In the genomic region with DNA sequence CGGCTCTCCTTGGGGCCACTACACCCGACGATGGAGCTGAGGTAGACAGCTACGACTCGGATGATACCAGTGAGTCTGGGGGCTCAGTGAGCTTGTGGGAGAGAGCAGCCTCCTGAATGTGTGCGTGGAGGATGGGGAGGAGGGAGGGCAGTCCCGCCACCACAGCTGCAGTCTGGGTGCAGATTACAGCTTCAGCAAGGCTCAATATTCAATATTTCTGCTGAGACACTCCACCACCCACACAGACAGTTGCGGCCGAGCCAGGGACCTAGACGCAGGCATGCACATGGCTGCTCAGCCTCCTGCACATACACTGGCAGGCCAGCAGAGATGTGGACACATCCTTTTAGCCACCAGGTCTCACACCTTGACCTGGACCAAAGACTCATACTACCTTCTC, we compare ENCODE assay signal across 9 mouse cellular contexts. TPM values are rescaled to one million over a fixed set of nuclear protein-coding genes. Genes with fewer than 3 reads are reported as not detected.
DNase-seq lines count a peak whose midpoint lies in the region; ATAC-seq lines count a peak whose summit lies in the region.
"Had no signal": no experiment of that assay in that cellular context is flagged by ENCODE, and none has a peak within 500 bp of the region (broad histone marks: within the 10 kb centered on the region; RNA-seq: fewer than 3 reads in every experiment).

No protein-coding gene starts in this region.

- no peak overlapping the region for H3K27ac ChIP-seq in lung, embryonic 15.5 days
- no peak overlapping the region for H3K27ac ChIP-seq in limb, embryonic 12.5 days

- peaks cover 40% of the 10 kb centered on the region for H3K27me3 ChIP-seq in lung, embryonic 15.5 days
- H3K27me3 ChIP-seq in limb, embryonic 12.5 days, result peaks cover 48% of the 10 kb centered on the region

- peak; percentile 12 for DNase-seq in cerebellum, adult 11-12 months
- DNase-seq in cerebellum, adult 11 months, result no peak
- DNase-seq in lung, postnatal 4 days, result no peak
- peak; percentile 55 for DNase-seq in right cerebral cortex, postnatal 25 days
- no peak for DNase-seq in gastrocnemius, postnatal 25 days
- DNase-seq in urinary bladder, postnatal 25 days (ENCODE audit: low spot score), result no peak

- H3K4me3 ChIP-seq in lung, embryonic 15.5 days, result no peak overlapping the region
- peak overlapping the region; percentile 53 for H3K4me3 ChIP-seq in limb, embryonic 12.5 days (replicated peaks)

- peaks cover 19% of the 10 kb centered on the region for H3K36me3 ChIP-seq in lung, embryonic 15.5 days
- H3K36me3 ChIP-seq in limb, embryonic 12.5 days, result peaks cover 27% of the 10 kb centered on the region

- 16% methylated on average over 10 of the region's 10 CpGs for WGBS in lung, embryonic 15.5 days
- 24% methylated on average over 10 of the region's 10 CpGs for WGBS in limb, embryonic 12.5 days

- 0 out of 2 replicates have a peak overlapping the region, but pooled peaks have one; percentile 96 for H3K4me2 ChIP-seq in lung, embryonic 15.5 days
- peak overlapping the region; percentile 97 for H3K4me2 ChIP-seq in limb, embryonic 12.5 days

- H3K9ac ChIP-seq in lung, embryonic 15.5 days, result no peak overlapping the region
- peak overlapping the region; percentile 42 for H3K9ac ChIP-seq in limb, embryonic 12.5 days (replicated peaks)

- peaks cover 12% of the 10 kb centered on the region for H3K4me1 ChIP-seq in lung, embryonic 15.5 days
- H3K4me1 ChIP-seq in limb, embryonic 12.5 days (replicated peaks), result peaks cover 14% of the 10 kb centered on the region

- ATAC-seq in lung, embryonic 15.5 days (ENCODE audit: borderline replicate concordance, extremely low read depth, low FRiP score, low TSS enrichment), result no peak
- no peak for ATAC-seq in limb, embryonic 12.5 days (ENCODE audit: insufficient number of reproducible peaks, insufficient read depth, low FRiP score, low TSS enrichment, low read depth)

- no peaks in the 10 kb centered on the region for H3K9me3 ChIP-seq in lung, embryonic 15.5 days
- H3K9me3 ChIP-seq in limb, embryonic 12.5 days, result no peaks in the 10 kb centered on the region

RNA-seq across cellular contexts. Expression of a gene that starts 1.6 kb away (rescaled TPM):
- polyA plus RNA-seq in lung, embryonic 15.5 days (2015; fragmentation: Nextera tagmentation; extraction: Ambion mirVana), result 0.81 and 1.1 TPM in 2 replicates
- 1.5 and 2.3 TPM in 2 replicates for polyA plus RNA-seq in limb, embryonic 12.5 days (2016; fragmentation: Nextera tagmentation; extraction: Ambion mirVana)
- total RNA-seq in gastrocnemius, postnatal 25 days (2021), result not detected

RNA-seq across cellular contexts. Expression of a gene that starts 13.0 kb away (rescaled TPM):
- 31.6 and 34.4 TPM in 2 replicates for polyA plus RNA-seq in lung, embryonic 15.5 days (2015; fragmentation: Nextera tagmentation; extraction: Ambion mirVana)
- polyA plus RNA-seq in limb, embryonic 12.5 days (2016; fragmentation: Nextera tagmentation; extraction: Ambion mirVana), result 46.1 and 50.7 TPM in 2 replicates
- total RNA-seq in gastrocnemius, postnatal 25 days (2021), result 1 to 10 TPM; 4.2 to 5.0 TPM

RNA-seq across cellular contexts. Expression of a gene that starts 13.4 kb away (rescaled TPM):
- polyA plus RNA-seq in lung, embryonic 15.5 days (2015; fragmentation: Nextera tagmentation; extraction: Ambion mirVana), result 76.6 and 78.3 TPM in 2 replicates
- 93.3 and 101 TPM in 2 replicates for polyA plus RNA-seq in limb, embryonic 12.5 days (2016; fragmentation: Nextera tagmentation; extraction: Ambion mirVana)
- 10 to 100 TPM; 11.2 to 11.8 TPM for total RNA-seq in gastrocnemius, postnatal 25 days (2021)

RNA-seq across cellular contexts. Expression of a gene that starts 17.4 kb away (rescaled TPM):
- polyA plus RNA-seq in lung, embryonic 15.5 days (2015; fragmentation: Nextera tagmentation; extraction: Ambion mirVana), result not detected in 2 replicates
- polyA plus RNA-seq in limb, embryonic 12.5 days (2016; fragmentation: Nextera tagmentation; extraction: Ambion mirVana), result not detected in 2 replicates
- not detected for total RNA-seq in gastrocnemius, postnatal 25 days (2021)
- total RNA-seq: left cerebral cortex, adult 18-20 months had no signal

RNA-seq across cellular contexts. Expression of a gene that starts 35.7 kb away (rescaled TPM):
- polyA plus RNA-seq in lung, embryonic 15.5 days (2015; fragmentation: Nextera tagmentation; extraction: Ambion mirVana), result 48.0 and 55.0 TPM in 2 replicates
- 58.2 and 60.3 TPM in 2 replicates for polyA plus RNA-seq in limb, embryonic 12.5 days (2016; fragmentation: Nextera tagmentation; extraction: Ambion mirVana)
- 10 to 100 TPM; 20.3 to 26.4 TPM for total RNA-seq in gastrocnemius, postnatal 25 days (2021)

Comparison
In these comparisons a context has a peak if more than half of its experiments do, and no peak if none do; other contexts are left out.
1. DNase-seq: peak in cerebellum, adult 11-12 months (single experiment) and right cerebral cortex, postnatal 25 days (single experiment); none in cerebellum, adult 11 months (single experiment), lung, postnatal 4 days (0 of 2), gastrocnemius, postnatal 25 days (single experiment) and urinary bladder, postnatal 25 days (single experiment).